Mouse (Mus musculus) forebrain, embryonic 14.5 days (tissue): Measurements from ENCODE around the gene Mboat2. TPM values are rescaled to one million over a fixed set of nuclear protein-coding genes. Genes with fewer than 3 reads are reported as not detected.

Source experiments
- ATAC-seq: fragments of 200-750 bp; cut with Nextera tagmentation; 2 replicates; pipeline ENCODE4 v1.8.0; 2017; ENCODE audit warnings: mild to moderate bottlenecking, moderate library complexity
- DNase-seq: peaks from one replicate; pipeline ENCODE4 v3.0.0-alpha.2; 2015; ENCODE audit warnings: low spot score
- H3K27ac ChIP-seq: fragments of 300-500 bp; sonication (generic); 2 replicates; pipeline ENCODE4 v1.5.1; 2014; ENCODE audit warnings: low read depth, mild to moderate bottlenecking, control low read depth, low read length, moderate library complexity
- H3K27me3 ChIP-seq: fragments of 300-500 bp; sonication (generic); replicated peaks from 2 replicates; pipeline ENCODE4 v1.6.1; 2014; ENCODE audit warnings: low read length, control low read depth, mixed read lengths; ENCODE audit not compliant: control insufficient read depth, insufficient read depth
- H3K36me3 ChIP-seq: fragments of 300-500 bp; sonication (generic); 2 replicates; pipeline ENCODE4 v1.6.1; 2014; ENCODE audit warnings: low read length, control low read depth; ENCODE audit not compliant: control insufficient read depth, insufficient read depth
- H3K4me1 ChIP-seq: fragments of 300-500 bp; sonication (generic); 2 replicates; pipeline ENCODE4 v1.6.1; 2014; ENCODE audit warnings: antibody characterized with exemption, low read length, control low read depth; ENCODE audit not compliant: control insufficient read depth, insufficient read depth
- H3K4me2 ChIP-seq: fragments of 300-500 bp; sonication (generic); 2 replicates; pipeline ENCODE4 v1.6.1; 2014; ENCODE audit warnings: mild to moderate bottlenecking, control low read depth, low read length
- H3K4me3 ChIP-seq: fragments of 300-500 bp; sonication (generic); 2 replicates; pipeline ENCODE4 v1.5.1; 2014; ENCODE audit warnings: low read depth, low read length, control low read depth
- H3K9ac ChIP-seq: fragments of 300-500 bp; sonication (generic); 2 replicates; pipeline ENCODE4 v1.6.1; 2014; ENCODE audit warnings: mild to moderate bottlenecking, low read length, control low read depth, moderate library complexity
- H3K9me3 ChIP-seq: fragments of 300-500 bp; sonication (generic); replicated peaks from 2 replicates; pipeline ENCODE4 v1.6.1; 2016; ENCODE audit warnings: low read length, control low read depth, mixed read lengths; ENCODE audit not compliant: control insufficient read depth
- WGBS: fragments of 180-500 bp; shearing (Covaris S2); extraction: QIAGEN DNeasy Blood & Tissue Kit; methylation state at CpG from one replicate; pipeline ENCODE4 v1.1.7; 2014; 5-methylcytosine and 5-hydroxymethylcytosine counted together
- polyA plus RNA-seq: library from polyadenylated mRNA; unstranded; fragments of >200 nt; fragmentation: Nextera tagmentation; extraction: Ambion mirVana; gene quantifications from 2 replicates; pipeline ENCODE4 v1.2.1, GENCODE M21; 2014

Gene Mboat2
- polyA plus RNA-seq, 1 experiment from 2014 or later, result 68.4 TPM

DNA sequence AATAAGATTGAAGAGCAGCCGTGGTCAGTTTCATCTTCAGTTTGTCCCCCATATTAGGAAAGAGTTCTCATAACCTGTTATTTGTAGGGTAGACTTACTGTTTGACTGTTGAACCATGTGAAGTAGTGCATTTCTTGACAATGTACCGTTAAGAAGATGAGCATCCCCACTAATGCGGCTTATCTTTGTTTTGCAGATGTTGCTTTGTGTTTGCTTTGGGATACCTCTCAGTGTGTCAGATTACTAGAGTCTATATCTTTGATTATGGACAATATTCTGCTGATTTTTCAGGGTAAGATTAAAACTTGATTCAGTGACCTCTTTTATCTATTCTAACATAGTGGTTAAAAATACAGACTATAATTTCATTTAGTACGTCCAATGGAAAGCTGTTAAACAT lies 93.3 kb downstream of the Mboat2 start:
- Histone ChIP-seq H3K9ac (no peak overlapping the region), H3K9me3 (no peaks in the 10 kb centered on the region), H3K4me1 (peaks cover 8% of the 10 kb centered on the region; the same call in 1 of the 2 replicates), H3K4me2 (no peak overlapping the region), H3K27ac (no peak overlapping the region), H3K4me3 (no peak overlapping the region), H3K27me3 (no peaks in the 10 kb centered on the region), H3K36me3 (no peaks in the 10 kb centered on the region)
- 88% methylated on average over 4 of the region's 4 CpGs for WGBS
- DNase-seq, result no peak
- ATAC-seq, result no peak

DNA sequence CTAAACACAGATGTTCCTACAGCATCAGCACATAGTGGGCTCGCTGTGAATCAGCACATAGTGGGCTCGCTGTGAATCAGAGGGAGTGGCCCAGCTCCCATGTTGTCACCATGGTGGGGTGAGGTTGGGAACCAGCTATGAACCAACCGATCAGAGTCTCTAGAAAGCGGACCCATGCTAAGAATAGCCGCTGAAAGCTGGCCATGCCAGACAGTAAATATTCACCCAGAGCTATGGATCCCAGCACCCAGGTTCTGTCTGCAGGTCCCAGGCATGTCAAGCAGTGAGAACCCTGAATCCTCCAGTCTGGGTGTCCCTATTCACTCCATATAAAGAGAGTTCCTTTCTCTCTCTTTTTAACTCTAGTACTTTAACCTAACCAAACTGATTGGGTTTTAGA lies 94.6 kb downstream of the Mboat2 start:
- Histone ChIP-seq H3K9me3 (no peaks in the 10 kb centered on the region), H3K9ac (no peak overlapping the region), H3K27ac (no peak overlapping the region), H3K4me3 (no peak overlapping the region), H3K36me3 (no peaks in the 10 kb centered on the region), H3K4me1 (peaks cover 8% of the 10 kb centered on the region; the same call in 1 of the 2 replicates), H3K4me2 (no peak overlapping the region), H3K27me3 (no peaks in the 10 kb centered on the region)
- ATAC-seq (no peak), DNase-seq (no peak)
- WGBS, result 86% methylated on average over 5 of the region's 5 CpGs

DNA sequence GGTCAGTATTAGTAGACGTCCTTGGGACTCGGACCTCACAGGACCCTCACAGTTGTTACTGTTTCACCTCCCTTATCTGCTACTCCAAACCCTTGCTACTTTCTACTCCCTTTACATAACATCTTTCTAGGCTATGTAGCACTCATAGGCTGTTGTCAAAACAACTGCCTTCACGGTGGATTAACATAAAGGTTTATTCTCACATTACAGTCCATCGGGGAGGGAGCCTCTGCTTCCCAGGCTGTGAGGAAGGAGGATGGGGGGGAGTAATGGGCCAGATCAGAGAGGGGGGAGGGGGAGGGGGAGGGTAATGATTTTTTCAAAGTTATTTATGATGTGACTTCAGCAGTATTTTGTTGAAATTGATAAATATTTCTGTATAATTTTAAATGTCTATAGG lies 95.0 kb downstream of the Mboat2 start:
- no peak for DNase-seq

DNA sequence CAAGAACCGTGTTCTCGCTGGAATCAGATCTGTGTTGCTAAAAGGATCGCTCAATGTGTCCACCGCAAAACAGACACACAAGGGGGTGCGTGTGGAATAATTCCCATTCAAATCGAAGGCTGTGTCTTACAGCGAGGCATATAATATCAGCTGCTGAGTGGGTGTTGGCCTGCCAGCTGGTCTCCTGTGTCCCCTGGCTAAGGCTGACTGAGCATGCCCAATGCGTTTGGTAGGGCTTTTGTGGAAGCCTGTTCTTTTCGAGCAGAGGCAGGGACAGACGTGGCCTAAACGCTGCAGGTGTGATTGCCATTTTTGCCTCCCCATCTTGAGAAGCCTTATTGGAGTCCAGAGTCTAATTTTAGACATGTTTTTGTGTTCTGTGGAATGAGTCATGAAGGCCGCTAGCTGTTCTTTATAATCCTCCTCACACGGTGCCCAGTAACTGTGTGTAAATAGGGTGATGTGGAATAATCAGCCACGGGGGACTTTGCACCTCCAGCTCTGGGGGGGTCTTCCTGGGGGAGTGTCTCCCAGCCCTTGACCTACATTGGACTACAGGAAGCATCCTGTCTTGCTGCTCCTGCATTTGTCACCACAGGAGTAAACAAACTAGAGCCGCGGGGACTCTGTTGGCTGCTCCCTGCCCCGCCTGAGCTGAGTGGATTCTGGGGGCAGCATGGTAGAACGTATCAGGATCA lies 97.5 kb downstream of the Mboat2 start:
- peak overlapping the region; percentile 17 for H3K9ac ChIP-seq
- no peak overlapping the region for H3K4me2 ChIP-seq
- peaks cover 8% of the 10 kb centered on the region; the same call in 1 of the 2 replicates for H3K4me1 ChIP-seq
- H3K9me3 ChIP-seq, result no peaks in the 10 kb centered on the region
- WGBS, result 64% methylated on average over 18 of the region's 18 CpGs
- peak; percentile 57 for DNase-seq
- no peaks in the 10 kb centered on the region for H3K27me3 ChIP-seq
- peak; percentile 82 for ATAC-seq
- H3K4me3 ChIP-seq, result no peak overlapping the region
- no peaks in the 10 kb centered on the region for H3K36me3 ChIP-seq
- H3K27ac ChIP-seq, result peak overlapping the region; percentile 46

More for the DNA sequence above, 95.0 kb downstream of the Mboat2 start:
- no peak for ATAC-seq
- Histone ChIP-seq H3K27me3 (no peaks in the 10 kb centered on the region), H3K4me1 (peaks cover 8% of the 10 kb centered on the region; the same call in 1 of the 2 replicates), H3K27ac (no peak overlapping the region), H3K36me3 (no peaks in the 10 kb centered on the region), H3K9me3 (no peaks in the 10 kb centered on the region), H3K4me3 (no peak overlapping the region), H3K4me2 (no peak overlapping the region), H3K9ac (no peak overlapping the region)
- 38% methylated on average over 4 of the region's 4 CpGs for WGBS

DNA sequence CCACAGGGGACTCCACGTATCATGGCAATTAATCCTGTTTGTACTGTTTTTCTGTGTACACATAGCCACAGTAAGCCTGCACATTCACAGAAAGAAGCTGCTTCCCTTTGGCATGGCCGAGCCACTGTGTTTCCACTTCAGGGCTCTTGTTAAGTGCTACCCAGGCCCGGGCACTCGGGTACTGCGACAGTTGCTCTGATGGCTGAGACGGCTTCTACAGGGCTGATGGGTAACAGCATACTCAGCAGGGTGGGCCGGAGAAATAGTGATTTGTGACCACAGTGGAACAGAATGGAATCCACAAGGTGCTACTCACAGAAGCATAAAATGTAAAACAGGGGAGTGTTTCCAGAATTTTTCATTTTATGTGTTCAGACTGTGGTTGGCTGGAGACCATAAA lies 98.4 kb downstream of the Mboat2 start:
- Histone ChIP-seq H3K9ac (no peak overlapping the region; the same call in 1 of the 2 replicates), H3K36me3 (no peaks in the 10 kb centered on the region), H3K27me3 (no peaks in the 10 kb centered on the region), H3K27ac (peak overlapping the region; percentile 46; the same call in 1 of the 2 replicates), H3K9me3 (no peaks in the 10 kb centered on the region), H3K4me2 (no peak overlapping the region), H3K4me3 (no peak overlapping the region), H3K4me1 (peaks cover 8% of the 10 kb centered on the region; the same call in 1 of the 2 replicates)
- WGBS, result 71% methylated on average over 7 of the region's 7 CpGs
- DNase-seq (no peak), ATAC-seq (no peak)

DNA sequence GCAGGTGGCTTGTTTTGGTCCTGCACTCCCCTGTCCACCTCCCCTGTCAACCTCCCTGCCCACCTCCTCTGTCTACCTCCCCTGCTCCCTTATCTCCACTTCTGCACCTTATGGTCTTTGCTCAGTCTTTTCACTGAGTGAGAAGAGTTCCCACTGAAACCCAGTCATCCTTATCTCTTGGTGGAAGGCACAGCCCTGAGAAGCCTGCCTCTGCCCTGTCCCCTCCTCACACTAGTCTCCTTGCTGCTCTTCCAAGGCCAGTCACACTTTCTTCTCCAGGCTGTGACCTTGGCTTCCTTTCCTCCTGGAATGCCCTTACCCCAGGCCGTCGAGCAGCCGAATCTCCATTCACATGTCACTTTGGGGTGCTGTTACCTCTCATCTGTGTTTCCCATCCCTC lies 100.1 kb downstream of the Mboat2 start:
- Histone ChIP-seq H3K4me3 (no peak overlapping the region), H3K9me3 (no peaks in the 10 kb centered on the region), H3K27ac (no peak overlapping the region), H3K4me1 (peaks cover 8% of the 10 kb centered on the region; the same call in 1 of the 2 replicates), H3K36me3 (no peaks in the 10 kb centered on the region), H3K4me2 (no peak overlapping the region), H3K9ac (no peak overlapping the region), H3K27me3 (no peaks in the 10 kb centered on the region)
- DNase-seq, result no peak
- ATAC-seq, result no peak
- 87% methylated on average over 3 of the region's 3 CpGs for WGBS

DNA sequence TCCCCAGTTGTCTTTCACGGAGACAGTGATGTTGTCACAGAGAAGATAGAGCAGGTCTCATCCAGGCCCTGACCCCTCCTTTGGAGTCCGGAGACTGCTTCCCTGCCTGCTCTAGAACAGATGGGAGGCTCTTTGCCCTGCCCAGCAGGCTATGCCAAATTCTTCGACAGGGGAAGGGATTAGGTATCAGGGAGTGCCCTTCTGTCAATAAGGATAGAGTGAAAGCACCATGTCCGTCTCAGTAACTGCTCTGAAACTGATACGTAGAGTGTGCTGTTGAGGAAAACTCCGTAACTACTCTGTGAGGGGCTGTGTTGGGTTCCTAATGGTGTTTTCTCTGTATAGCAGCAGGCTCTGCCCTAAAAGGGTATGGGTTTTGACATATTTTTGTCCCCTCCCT lies 101.4 kb downstream of the Mboat2 start:
- ATAC-seq, result no peak
- Histone ChIP-seq H3K9ac (no peak overlapping the region), H3K4me2 (no peak overlapping the region), H3K27me3 (no peaks in the 10 kb centered on the region), H3K4me3 (no peak overlapping the region), H3K27ac (no peak overlapping the region), H3K9me3 (no peaks in the 10 kb centered on the region), H3K36me3 (peaks cover 3% of the 10 kb centered on the region; the same call in 1 of the 2 replicates), H3K4me1 (peaks cover 8% of the 10 kb centered on the region; the same call in 1 of the 2 replicates)
- no peak for DNase-seq
- WGBS, result 72% methylated on average over 6 of the region's 6 CpGs

DNA sequence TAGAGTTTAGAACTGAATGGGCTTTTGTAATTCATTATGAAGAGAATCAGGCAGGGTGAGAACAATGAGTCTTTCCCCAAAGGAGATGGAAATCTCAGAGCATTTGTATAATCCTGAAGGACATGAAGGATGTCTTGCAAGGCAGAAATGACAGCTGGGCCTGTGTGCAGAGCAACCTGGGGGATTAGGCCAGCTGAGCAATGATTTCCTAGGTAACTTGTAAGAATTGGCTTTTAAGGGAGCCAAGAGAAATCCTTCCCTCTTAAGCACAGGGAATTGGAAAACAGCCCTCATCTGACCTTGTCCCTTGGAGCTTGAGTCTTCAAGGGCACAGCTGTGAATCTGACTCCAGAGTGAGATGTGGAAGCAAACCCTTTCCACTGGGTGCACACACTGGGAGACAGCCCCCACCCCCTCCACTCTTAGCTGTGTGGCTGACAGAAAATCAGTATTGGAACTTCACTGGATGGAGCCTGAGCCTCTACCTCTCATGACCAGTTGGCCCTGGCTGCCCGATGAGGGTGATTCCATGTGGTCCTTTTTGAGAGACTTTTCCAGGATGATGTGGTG lies 102.6 kb downstream of the Mboat2 start:
- Histone ChIP-seq H3K4me1 (peaks cover 4% of the 10 kb centered on the region; the same call in 1 of the 2 replicates), H3K9ac (no peak overlapping the region), H3K4me3 (no peak overlapping the region), H3K4me2 (no peak overlapping the region), H3K27me3 (no peaks in the 10 kb centered on the region), H3K9me3 (no peaks in the 10 kb centered on the region), H3K27ac (no peak overlapping the region), H3K36me3 (peaks cover 3% of the 10 kb centered on the region; the same call in 1 of the 2 replicates)
- DNase-seq (peak; percentile 9), ATAC-seq (no peak)
- WGBS, result 89% methylated on average over 1 of the region's 1 CpGs

DNA sequence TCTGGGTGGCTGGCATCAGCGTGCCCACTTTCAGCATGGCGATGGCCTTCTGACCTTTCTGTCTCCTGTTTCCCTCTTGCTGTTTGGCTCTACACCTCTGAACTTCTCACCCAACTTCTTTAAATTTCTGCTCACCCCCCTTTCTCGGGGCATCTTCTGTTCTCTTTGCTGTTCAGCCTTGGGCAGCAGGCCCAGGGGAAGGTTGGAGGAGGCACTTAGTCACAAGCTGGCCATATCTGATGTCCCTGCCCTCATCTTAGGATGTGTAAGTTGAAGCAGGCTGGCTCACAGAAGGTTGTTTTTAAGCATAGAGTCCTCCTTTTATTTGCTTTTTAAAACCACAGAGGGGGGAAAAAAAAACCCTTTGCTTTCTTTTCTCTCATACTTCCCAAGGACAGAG lies 103.3 kb downstream of the Mboat2 start:
- no peak overlapping the region for H3K4me3 ChIP-seq
- H3K4me1 ChIP-seq, result no peaks in the 10 kb centered on the region
- no peak for DNase-seq
- no peaks in the 10 kb centered on the region for H3K27me3 ChIP-seq
- no peak overlapping the region for H3K9ac ChIP-seq
- no peaks in the 10 kb centered on the region for H3K9me3 ChIP-seq
- no peak overlapping the region for H3K27ac ChIP-seq
- H3K4me2 ChIP-seq, result no peak overlapping the region
- peaks cover 3% of the 10 kb centered on the region; the same call in 1 of the 2 replicates for H3K36me3 ChIP-seq
- WGBS, result 88% methylated on average over 3 of the region's 3 CpGs
- no peak for ATAC-seq
